Mouse (Mus musculus): ENCODE measurements around the gene Rufy3. TPM values are rescaled to one million over a fixed set of nuclear protein-coding genes. Genes with fewer than 3 reads are reported as not detected.
A peak's percentile ranks its signal among the peaks of the same experiment; 100 is the strongest.

Gene Rufy3
- polyA plus RNA-seq, 1 experiment from 2014 or later = 18.8 TPM

- no peak for TF ChIP-seq CTCF (IDR thresholded peaks at IDR 0.05; ENCODE audit: low read depth)
- Histone ChIP-seq H3K4me2 (ENCODE audit: low read length) (no peak overlapping the region), H3K9me3 (replicated peaks; ENCODE audit: low read length) (no peaks in the 10 kb centered on the region), H3K4me1 (replicated peaks; ENCODE audit: insufficient read depth, low read length) (no peaks in the 10 kb centered on the region), H3K9ac (ENCODE audit: low read depth, low read length) (no peak overlapping the region), H3K27ac (no peak overlapping the region), H3K36me3 (ENCODE audit: insufficient read depth, low read length) (peaks cover 31% of the 10 kb centered on the region), H3K27me3 (ENCODE audit: insufficient read depth, low read length) (no peaks in the 10 kb centered on the region), H3K4me3 (replicated peaks; ENCODE audit: low read depth, low read length) (no peak overlapping the region)
- ATAC-seq (replicated peaks; ENCODE audit: low FRiP score, low read depth) (no peak), DNase-seq (ENCODE audit: low spot score) (no peak)
- WGBS = 88% methylated on average over 17 of the region's 17 CpGs
These were observed 84.7 kb downstream of the Rufy3 start for GRCm38 (mm10) chr5:88649250-88650173.

- ATAC-seq (replicated peaks; ENCODE audit: low FRiP score, low read depth) (no peak), DNase-seq (ENCODE audit: low spot score) (no peak)
- TF ChIP-seq CTCF (IDR thresholded peaks at IDR 0.05; ENCODE audit: low read depth) = no peak
- 74% methylated on average over 5 of the region's 5 CpGs for WGBS
- Histone ChIP-seq H3K4me1 (replicated peaks; ENCODE audit: insufficient read depth, low read length) (no peaks in the 10 kb centered on the region), H3K27me3 (ENCODE audit: insufficient read depth, low read length) (no peaks in the 10 kb centered on the region), H3K4me3 (replicated peaks; ENCODE audit: low read depth, low read length) (no peak overlapping the region), H3K36me3 (ENCODE audit: insufficient read depth, low read length) (peaks cover 38% of the 10 kb centered on the region), H3K27ac (no peak overlapping the region), H3K9me3 (replicated peaks; ENCODE audit: low read length) (no peaks in the 10 kb centered on the region), H3K4me2 (ENCODE audit: low read length) (no peak overlapping the region), H3K9ac (ENCODE audit: low read depth, low read length) (no peak overlapping the region)
These were observed 87.7 kb downstream of the Rufy3 start for GRCm38 (mm10) chr5:88652589-88652988.

- TF ChIP-seq CTCF (IDR thresholded peaks at IDR 0.05; ENCODE audit: low read depth) = no peak
- Histone ChIP-seq H3K4me1 (replicated peaks; ENCODE audit: insufficient read depth, low read length) (no peaks in the 10 kb centered on the region), H3K27me3 (ENCODE audit: insufficient read depth, low read length) (no peaks in the 10 kb centered on the region), H3K9me3 (replicated peaks; ENCODE audit: low read length) (no peaks in the 10 kb centered on the region), H3K36me3 (ENCODE audit: insufficient read depth, low read length) (peaks cover 37% of the 10 kb centered on the region), H3K4me3 (replicated peaks; ENCODE audit: low read depth, low read length) (no peak overlapping the region), H3K4me2 (ENCODE audit: low read length) (no peak overlapping the region), H3K27ac (no peak overlapping the region), H3K9ac (ENCODE audit: low read depth, low read length) (no peak overlapping the region)
- DNase-seq (ENCODE audit: low spot score) = no peak
- ATAC-seq (replicated peaks; ENCODE audit: low FRiP score, low read depth) = 0 out of 2 replicates have a peak, but pooled peaks have one; percentile 15
- WGBS = 100% methylated on average over 1 of the region's 1 CpGs
These were observed 93.0 kb downstream of the Rufy3 start for GRCm38 (mm10) chr5:88657868-88658267.

- WGBS = 93% methylated on average over 3 of the region's 3 CpGs
- no peaks in the 10 kb centered on the region for H3K9me3 ChIP-seq (replicated peaks; ENCODE audit: low read length)
- no peaks in the 10 kb centered on the region for H3K4me1 ChIP-seq (replicated peaks; ENCODE audit: insufficient read depth, low read length)
- H3K27ac ChIP-seq = no peak overlapping the region
- no peak for TF ChIP-seq CTCF (IDR thresholded peaks at IDR 0.05; ENCODE audit: low read depth)
- peaks cover 56% of the 10 kb centered on the region for H3K36me3 ChIP-seq (ENCODE audit: insufficient read depth, low read length)
- no peaks in the 10 kb centered on the region for H3K27me3 ChIP-seq (ENCODE audit: insufficient read depth, low read length)
- no peak overlapping the region for H3K4me3 ChIP-seq (replicated peaks; ENCODE audit: low read depth, low read length)
- no peak overlapping the region for H3K4me2 ChIP-seq (ENCODE audit: low read length)
- ATAC-seq (replicated peaks; ENCODE audit: low FRiP score, low read depth) = no peak
- no peak for DNase-seq (ENCODE audit: low spot score)
- H3K9ac ChIP-seq (ENCODE audit: low read depth, low read length) = no peak overlapping the region
These were observed 98.3 kb downstream of the Rufy3 start for GRCm38 (mm10) chr5:88663151-88663550.

- 88% methylated on average over 5 of the region's 5 CpGs for WGBS
- no peak for TF ChIP-seq CTCF (IDR thresholded peaks at IDR 0.05; ENCODE audit: low read depth)
- H3K27me3 ChIP-seq (ENCODE audit: insufficient read depth, low read length) = no peaks in the 10 kb centered on the region
- DNase-seq (ENCODE audit: low spot score) (no peak), ATAC-seq (replicated peaks; ENCODE audit: low FRiP score, low read depth) (no peak)
- H3K4me1 ChIP-seq (replicated peaks; ENCODE audit: insufficient read depth, low read length) = no peaks in the 10 kb centered on the region
- peaks cover 54% of the 10 kb centered on the region for H3K36me3 ChIP-seq (ENCODE audit: insufficient read depth, low read length)
- no peaks in the 10 kb centered on the region for H3K9me3 ChIP-seq (replicated peaks; ENCODE audit: low read length)
- no peak overlapping the region for H3K4me2 ChIP-seq (ENCODE audit: low read length)
- no peak overlapping the region for H3K9ac ChIP-seq (ENCODE audit: low read depth, low read length)
- no peak overlapping the region for H3K27ac ChIP-seq
- H3K4me3 ChIP-seq (replicated peaks; ENCODE audit: low read depth, low read length) = no peak overlapping the region
These were observed 99.0 kb downstream of the Rufy3 start for GRCm38 (mm10) chr5:88663875-88664274.

GRCm38 (mm10) chr5:88674703-88675442 is 110.0 kb downstream of the Rufy3 start:
- Histone ChIP-seq H3K4me3 (replicated peaks; ENCODE audit: low read depth, low read length) (peak overlapping the region; percentile 61), H3K36me3 (ENCODE audit: insufficient read depth, low read length) (peaks cover 7% of the 10 kb centered on the region), H3K9me3 (replicated peaks; ENCODE audit: low read length) (no peaks in the 10 kb centered on the region), H3K4me2 (ENCODE audit: low read length) (peak overlapping the region; percentile 58), H3K27ac (peak overlapping the region; percentile 99), H3K27me3 (ENCODE audit: insufficient read depth, low read length) (no peaks in the 10 kb centered on the region), H3K9ac (ENCODE audit: low read depth, low read length) (peak overlapping the region; percentile 98), H3K4me1 (replicated peaks; ENCODE audit: insufficient read depth, low read length) (no peaks in the 10 kb centered on the region)
- DNase-seq (ENCODE audit: low spot score) = peak; percentile 19
- peak; percentile 23 for ATAC-seq (replicated peaks; ENCODE audit: low FRiP score, low read depth)
- under 1% methylated on average over 47 of the region's 47 CpGs for WGBS
- TF ChIP-seq CTCF (IDR thresholded peaks at IDR 0.05; ENCODE audit: low read depth) = no peak
